Mouse (Mus musculus) heart, adult 2 months (tissue): ENCODE measurements around the gene Nfkbie.

Experiments
- EP300 ChIP-seq: fragments of 200-500 bp; IDR thresholded peaks from 2 replicates; pipeline ENCODE4 v1.6.1; 2011; ENCODE audit warnings: low read depth, low read length, control low read depth; ENCODE audit not compliant: insufficient read depth
- POLR2A ChIP-seq: fragments of 200-500 bp; IDR thresholded peaks from 2 replicates; pipeline ENCODE4 v1.6.1; 2011; ENCODE audit warnings: mild to moderate bottlenecking, low read depth, low read length, control low read depth; ENCODE audit not compliant: insufficient read depth

GRCm38 (mm10) chr17:45594881-45595735, 39.6 kb downstream of the Nfkbie start:
- TF ChIP-seq POLR2A (peak; percentile 75), EP300 (no peak)
